Mouse (Mus musculus) E14TG2a.4 (cell line): ENCODE measurements at regions not wholly inside any gene's neighbourhood (a gene's known extent, or its start where the extent isn't known, plus 50 kb on each side); places are given as distances from the start of the nearest gene placed in this dataset.

ENCODE experiments used
- CTCF ChIP-seq: conservative IDR thresholded peaks from 2 replicates; pipeline ENCODE4 v1.5.1; 2014; ENCODE audit warnings: low read length
- NANOG ChIP-seq: IDR thresholded peaks from 2 replicates; pipeline ENCODE4 v1.6.1; 2014; ENCODE audit warnings: borderline replicate concordance, low read length, mixed read lengths

GRCm38 (mm10) chr11:13485971-13486370 is 1021.2 kb upstream of the Cobl start:
- no peak for TF ChIP-seq CTCF
- no peak for TF ChIP-seq NANOG
